Mouse (Mus musculus): ENCODE measurements at regions not wholly inside any gene's neighbourhood (a gene's known extent, or its start where the extent isn't known, plus 50 kb on each side); places are given as distances from the start of the nearest gene placed in this dataset.

GRCm38 (mm10) chr17:77819698-77820097 lies 380.4 kb upstream of the Crim1 start:
- DNase-seq, result no peak

- no peak for DNase-seq
Observed at GRCm38 (mm10) chr17:77843949-77844348, 356.1 kb upstream of the Crim1 start.

GRCm38 (mm10) chr17:77874497-77874896 lies 325.6 kb upstream of the Crim1 start:
- no peak for DNase-seq

- DNase-seq, result peak; percentile 25 to 57
Observed at GRCm38 (mm10) chr17:77877016-77877415, 323.0 kb upstream of the Crim1 start.

- no peak for DNase-seq
Observed at GRCm38 (mm10) chr17:77885150-77885549, 314.9 kb upstream of the Crim1 start.

GRCm38 (mm10) chr17:77889147-77889546 lies 310.9 kb upstream of the Crim1 start:
- DNase-seq, result no peak

- DNase-seq, result no peak
Observed at GRCm38 (mm10) chr17:77904412-77904811, 295.6 kb upstream of the Crim1 start.

- DNase-seq, result no peak
Observed at GRCm38 (mm10) chr17:77913962-77914450, 286.0 kb upstream of the Crim1 start.

- DNase-seq, result no peak
Observed at GRCm38 (mm10) chr17:77930253-77930652, 269.8 kb upstream of the Crim1 start.

GRCm38 (mm10) chr17:77930967-77931591 lies 269.0 kb upstream of the Crim1 start:
- DNase-seq, result no peak

- no peak for DNase-seq
Observed at GRCm38 (mm10) chr17:77933192-77933591, 266.9 kb upstream of the Crim1 start.

GRCm38 (mm10) chr17:77958048-77958447 lies 242.0 kb upstream of the Crim1 start:
- no peak for DNase-seq

- DNase-seq, result no peak
Observed at GRCm38 (mm10) chr17:77961296-77961695, 238.8 kb upstream of the Crim1 start.

GRCm38 (mm10) chr17:77963358-77963757 lies 236.7 kb upstream of the Crim1 start:
- no peak for DNase-seq

GRCm38 (mm10) chr17:77968510-77968909 lies 231.5 kb upstream of the Crim1 start:
- no peak for DNase-seq

GRCm38 (mm10) chr17:77969187-77969586 lies 230.9 kb upstream of the Crim1 start:
- no peak for DNase-seq

All from kidney, postnatal 36 days (tissue).